Mouse (Mus musculus): ENCODE measurements around the gene S100a3. TPM values are rescaled to one million over a fixed set of nuclear protein-coding genes. Genes with fewer than 3 reads are reported as not detected.

Gene S100a3
- total RNA-seq, 2 experiments from 2014 or later = 0.41 TPM; not detected in 1

DNA sequence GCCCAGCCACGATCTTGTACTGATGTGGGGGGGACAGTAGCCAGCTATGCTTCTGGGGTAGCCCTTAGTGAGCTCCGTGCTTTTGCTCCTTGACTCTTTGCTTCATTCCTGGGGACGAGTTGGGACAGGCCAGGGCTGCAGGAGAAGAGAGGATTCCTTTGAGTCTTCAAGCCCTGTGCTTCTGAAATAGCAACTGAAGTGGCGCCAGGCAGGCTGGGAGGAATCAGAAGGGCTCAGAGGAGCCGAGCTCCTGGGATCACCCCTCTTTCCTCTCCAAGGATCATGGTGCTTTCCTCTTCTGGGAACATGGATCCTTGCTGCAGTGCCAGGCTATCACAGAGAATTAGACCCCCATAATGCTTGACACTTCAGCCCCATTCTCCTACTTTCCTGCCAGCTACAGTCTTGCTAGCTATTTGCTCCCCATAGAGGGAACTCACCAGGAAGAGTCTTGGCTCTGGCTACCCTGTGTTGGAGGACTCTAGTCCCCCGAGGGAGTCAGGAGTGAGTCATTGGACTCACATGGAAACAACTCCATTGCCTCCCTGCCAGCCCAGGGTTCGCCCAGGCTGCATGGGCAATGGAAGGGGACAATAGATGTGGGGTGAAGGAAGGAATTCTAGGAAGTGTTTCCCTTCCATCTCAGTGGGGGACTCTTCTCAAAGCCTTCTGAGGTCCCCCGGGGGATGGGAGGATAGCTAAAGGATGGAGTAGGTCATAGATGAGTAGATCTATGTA, 40.2 kb downstream of the S100a3 start:
- no peak for DNase-seq (ENCODE audit: low spot score in 2 of 2)

DNA sequence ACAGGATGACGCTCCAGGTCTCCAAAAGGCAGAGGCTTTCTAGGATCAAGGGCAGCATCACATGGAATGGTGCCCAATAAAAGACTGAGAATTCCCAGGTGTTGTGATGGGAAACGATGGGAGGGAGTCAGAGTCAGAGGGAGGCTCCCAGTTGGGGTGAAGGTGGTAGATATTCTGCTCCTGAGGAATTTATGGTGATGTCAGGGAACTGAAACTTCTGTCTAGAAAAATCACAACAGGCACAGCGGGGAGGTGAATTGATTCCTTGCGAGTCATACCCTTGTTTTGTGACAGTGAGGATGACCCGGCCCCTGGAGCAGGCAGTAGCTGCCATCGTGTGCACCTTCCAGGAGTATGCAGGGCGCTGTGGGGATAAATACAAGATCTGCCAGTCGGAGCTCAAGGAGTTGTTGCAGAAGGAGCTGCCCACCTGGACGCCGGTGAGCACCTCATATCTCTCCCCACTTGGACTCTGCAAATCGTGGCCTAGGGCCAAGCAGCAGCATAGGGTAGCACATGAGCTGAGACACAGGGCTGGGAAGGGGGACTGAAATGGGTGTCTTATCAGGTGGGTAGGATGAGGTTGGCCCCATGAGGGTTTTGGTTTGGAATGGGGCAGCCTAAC, 41.2 kb downstream of the S100a3 start, which contains the start of gene Gm42674:
Gene Gm42674 (plus strand): TSS at position 419 of the 625 bp plus-strand sequence.
- no peak for DNase-seq (ENCODE audit: low spot score in 2 of 2)

DNA sequence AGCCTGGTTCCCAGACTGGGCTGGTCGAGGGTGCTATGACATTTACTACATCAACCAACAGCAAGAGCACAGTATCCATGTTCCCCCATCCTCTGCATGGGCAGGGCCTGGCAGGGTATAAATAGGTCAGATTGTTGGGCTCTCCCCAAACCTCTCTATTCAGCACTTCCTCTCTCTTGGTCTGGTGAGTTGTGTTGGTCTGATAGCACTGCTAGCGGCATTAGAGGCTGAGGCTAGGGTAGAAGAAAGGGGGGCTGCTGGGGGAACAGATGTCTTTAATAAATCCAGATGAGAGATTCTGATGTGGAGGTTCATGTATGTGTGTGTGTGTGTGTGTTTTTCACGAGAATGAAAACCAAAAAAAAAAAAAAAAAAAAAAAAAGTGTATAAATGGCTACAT, 43.2 kb downstream of the S100a3 start, which contains the start of gene S100a4:
Gene S100a4 (plus strand): TSS at position 149 of the 400 bp plus-strand sequence.
- DNase-seq (ENCODE audit: low spot score in 2 of 2) = no peak

DNA sequence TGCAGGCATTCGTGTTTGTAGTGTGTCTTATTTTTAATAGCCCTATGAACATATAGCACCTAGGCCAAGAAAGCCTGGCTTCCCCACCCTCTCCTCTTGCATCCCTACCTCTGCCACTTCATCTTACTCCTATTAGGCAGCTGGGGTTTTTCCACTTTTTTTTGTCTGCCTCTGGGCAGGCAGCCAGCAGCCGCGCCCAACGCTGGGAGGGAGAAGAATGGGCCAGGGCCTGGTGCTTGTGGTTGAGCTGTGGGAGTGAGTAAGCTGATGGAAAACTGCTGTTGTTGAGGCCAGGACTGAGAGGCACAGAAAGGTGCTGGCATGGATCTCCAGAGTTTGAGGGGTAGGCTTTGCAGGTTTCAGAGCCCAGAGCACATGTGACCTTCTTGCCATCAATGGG, 44.0 kb downstream of the S100a3 start:
- peak in 1 of 2 experiments; percentile 57 for DNase-seq (ENCODE audit: low spot score in 2 of 2)

DNA sequence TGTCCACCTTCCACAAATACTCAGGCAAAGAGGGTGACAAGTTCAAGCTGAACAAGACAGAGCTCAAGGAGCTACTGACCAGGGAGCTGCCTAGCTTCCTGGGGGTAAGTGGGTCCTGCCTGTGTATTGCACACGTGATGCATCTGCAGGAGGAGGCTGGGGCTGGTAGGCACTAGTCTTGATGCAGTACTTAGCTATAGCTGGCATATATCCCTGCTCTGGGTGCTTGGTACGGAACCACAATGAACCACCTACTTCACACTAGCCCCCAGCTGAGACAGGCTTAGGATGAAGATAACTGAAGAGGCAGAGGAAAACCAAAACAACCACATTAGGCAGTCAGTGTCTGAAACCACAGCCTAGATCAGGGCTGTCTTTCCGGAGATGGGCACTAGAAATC, 44.7 kb downstream of the S100a3 start:
- no peak for DNase-seq (ENCODE audit: low spot score in 2 of 2)

DNA sequence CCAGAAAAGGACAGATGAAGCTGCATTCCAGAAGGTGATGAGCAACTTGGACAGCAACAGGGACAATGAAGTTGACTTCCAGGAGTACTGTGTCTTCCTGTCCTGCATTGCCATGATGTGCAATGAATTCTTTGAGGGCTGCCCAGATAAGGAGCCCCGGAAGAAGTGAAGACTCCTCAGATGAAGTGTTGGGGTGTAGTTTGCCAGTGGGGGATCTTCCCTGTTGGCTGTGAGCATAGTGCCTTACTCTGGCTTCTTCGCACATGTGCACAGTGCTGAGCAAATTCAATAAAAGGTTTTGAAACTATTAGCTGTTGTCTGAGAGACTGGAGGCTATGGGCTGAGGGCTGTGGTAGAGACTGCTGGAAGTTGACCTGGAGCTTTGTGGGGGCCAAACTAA, 45.4 kb downstream of the S100a3 start:
- no peak for DNase-seq (ENCODE audit: low spot score in 2 of 2)

DNA sequence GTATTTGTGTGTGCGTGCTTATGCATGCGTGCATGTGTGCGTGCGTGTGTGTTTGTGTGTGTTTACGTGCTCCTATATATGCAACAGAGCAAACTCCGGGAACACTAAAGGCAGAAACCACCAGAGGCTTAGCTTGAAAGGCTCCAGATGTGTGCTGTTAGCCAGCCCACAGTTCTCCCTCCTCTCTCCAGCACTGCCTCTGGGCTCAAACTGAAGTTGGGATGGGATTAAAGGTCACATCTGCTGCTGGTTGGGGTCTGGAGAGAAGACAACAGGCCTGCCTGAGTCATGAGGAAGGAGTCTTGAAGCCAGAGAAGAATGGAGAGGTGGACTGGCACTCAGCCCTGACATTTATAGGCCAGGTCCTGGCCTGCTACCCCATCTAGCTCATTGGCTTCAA, 45.8 kb downstream of the S100a3 start:
- DNase-seq (ENCODE audit: low spot score in 2 of 2) = no peak

DNA sequence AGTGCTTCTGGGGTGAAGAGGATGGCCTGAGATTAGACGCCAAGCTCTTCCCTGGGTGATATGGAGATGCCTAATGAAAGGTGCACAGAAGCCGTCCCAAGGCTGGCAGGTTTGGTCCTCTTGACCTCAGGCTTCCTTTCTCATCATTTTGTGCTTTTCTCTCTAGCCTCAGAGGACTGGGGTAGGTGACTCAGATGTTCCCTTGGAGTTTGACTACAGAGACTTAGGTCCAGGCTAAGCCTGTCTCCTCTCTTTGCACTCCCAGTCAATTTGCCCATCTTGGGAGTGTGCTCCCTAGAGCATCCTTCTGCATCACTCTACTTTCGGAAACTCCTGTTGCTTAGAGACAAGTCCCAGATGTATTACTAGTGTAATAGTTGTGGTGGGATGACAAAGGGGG, 47.0 kb downstream of the S100a3 start:
- DNase-seq (ENCODE audit: low spot score in 2 of 2) = no peak

DNA sequence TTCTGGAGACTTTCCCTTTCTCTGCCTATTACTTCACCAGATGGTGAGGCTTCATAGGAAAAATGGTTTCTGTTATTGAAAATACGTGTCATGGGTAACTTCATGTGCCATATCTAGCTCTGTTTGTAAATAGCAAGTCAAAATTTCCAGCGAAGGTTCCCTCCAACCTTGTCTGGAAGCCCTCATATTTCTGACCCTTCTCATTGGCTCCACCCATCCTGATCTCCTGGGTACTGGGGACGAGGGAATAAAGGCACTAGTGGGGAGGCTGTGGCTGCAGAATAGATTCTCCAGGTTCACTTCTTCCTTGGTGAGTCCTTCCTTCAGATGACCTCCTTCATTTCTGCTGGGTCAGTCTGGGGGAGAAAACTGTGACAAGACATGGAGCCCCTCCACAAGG, 47.8 kb downstream of the S100a3 start, which contains the start of gene S100a5:
Gene S100a5 (plus strand): TSS at position 301 of the 400 bp plus-strand sequence.
- no peak for DNase-seq (ENCODE audit: low spot score in 2 of 2)

DNA sequence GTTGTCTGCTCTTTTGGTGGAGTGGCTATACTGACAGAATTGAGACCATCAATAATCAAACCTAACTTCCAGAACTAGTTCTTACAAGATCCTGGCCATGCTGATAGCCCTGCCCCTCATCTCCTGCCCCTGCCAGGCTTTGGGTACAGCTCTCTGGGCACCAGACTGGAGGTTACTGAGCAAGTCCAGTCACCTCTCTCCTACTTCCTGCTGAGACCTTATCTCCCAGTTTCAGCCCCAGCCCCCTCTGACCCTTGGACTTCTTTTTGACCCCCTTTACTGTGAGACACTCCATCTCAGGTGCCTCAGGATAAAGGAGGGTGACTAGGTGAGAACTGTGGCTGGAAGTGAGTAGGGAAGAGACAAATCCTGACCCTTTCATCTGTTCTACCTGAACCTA, 48.7 kb downstream of the S100a3 start:
- no peak for DNase-seq (ENCODE audit: low spot score in 2 of 2)

DNA sequence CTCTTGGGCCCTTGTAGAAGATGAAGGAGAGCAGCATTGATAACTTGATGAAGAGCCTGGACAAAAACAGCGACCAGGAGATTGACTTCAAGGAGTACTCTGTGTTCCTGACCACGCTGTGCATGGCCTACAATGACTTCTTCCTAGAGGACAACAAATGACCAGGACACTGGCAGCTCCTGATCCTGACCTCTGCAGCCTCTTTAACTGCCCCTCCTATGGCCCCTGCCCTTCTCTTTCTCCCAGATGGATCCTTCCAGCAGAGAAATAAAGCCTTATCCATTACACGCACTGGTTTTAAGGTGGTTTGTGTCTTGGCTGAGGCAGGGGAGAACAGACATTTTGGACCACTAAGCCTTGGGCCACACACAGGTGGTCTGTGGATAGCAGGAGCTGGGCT, 51.1 kb downstream of the S100a3 start:
- DNase-seq (ENCODE audit: low spot score in 2 of 2) = no peak

DNA sequence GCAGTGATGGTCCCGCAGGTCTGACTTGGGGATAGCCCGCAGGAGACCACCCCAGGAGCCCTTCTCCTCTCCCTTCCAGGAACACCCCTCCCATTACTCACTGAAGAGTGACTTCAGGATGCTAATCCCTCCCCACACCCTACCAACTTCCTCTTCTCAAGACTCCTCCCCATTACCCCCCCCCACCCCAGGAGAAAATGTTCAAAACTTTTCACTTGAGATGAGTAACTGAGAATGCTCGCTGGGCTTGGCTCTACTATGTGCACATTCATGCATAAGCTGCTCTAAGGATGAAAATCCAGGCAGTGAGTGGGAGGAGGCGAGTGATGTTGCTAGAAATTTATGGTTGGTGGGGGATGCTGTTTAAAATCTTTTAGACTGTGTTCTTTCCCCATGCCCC, 51.7 kb downstream of the S100a3 start:
- DNase-seq (ENCODE audit: low spot score in 2 of 2) = no peak

DNA sequence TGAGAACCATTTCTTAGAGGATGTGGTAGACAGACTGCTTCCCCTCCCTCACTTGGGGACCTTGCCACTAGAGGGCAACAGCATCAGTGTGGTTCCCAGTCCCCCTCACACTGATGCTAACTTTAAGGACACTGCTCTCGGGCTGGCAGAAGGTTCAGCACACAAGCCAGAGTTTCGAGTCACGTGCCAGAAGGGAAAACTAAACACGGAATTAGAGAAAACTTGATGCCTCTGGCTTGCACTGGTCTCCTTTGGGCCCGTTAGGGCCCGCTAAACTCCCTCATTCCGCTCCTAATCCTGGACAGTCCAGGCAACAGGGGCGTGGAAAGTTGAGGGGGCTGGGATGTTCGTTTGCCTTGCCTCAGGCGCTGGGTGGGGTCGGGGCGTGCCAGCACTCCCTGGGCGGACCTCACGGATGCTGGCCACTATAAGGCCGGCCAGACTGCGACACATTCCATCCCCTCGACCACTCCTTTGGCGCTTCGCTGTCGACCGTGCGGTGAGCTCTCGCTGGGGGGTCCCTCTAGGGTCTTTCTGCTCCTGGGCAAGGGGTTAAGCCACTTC, 52.4 kb downstream of the S100a3 start, which contains the start of gene S100a6:
Gene S100a6 (plus strand): TSS at position 155 of the 564 bp plus-strand sequence.
- peak in 1 of 2 experiments; percentile 71 for DNase-seq (ENCODE audit: low spot score in 2 of 2)

DNA sequence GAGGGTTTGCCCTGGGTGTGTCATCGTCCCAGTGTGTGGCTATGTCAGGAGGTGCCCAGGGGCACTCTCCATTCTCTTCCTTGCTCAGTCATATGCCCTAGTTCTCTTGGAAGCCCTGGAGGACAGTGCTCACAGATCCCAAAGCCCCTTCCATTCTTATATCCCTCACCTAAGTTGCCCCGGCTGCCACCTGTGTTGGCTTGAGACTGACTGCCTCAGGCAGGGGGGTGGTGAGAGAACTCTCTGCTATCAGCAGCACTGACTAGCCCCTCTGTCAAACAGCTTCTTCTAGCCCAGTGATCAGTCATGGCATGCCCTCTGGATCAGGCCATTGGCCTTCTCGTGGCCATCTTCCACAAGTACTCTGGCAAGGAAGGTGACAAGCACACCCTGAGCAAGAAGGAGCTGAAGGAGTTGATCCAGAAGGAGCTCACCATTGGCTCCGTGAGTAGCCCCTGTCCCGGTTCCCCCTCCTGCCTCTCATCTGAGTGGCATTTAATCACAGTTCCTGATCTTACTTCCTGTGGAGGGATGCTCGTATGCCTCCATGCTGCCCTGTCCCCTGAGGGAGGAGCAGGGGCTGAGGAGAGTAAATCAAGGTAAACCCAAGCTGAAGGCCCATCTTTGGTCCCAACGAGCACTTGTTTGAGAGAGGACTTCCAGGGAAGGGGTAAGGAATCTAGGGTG, 53.2 kb downstream of the S100a3 start:
- no peak for DNase-seq (ENCODE audit: low spot score in 2 of 2)

DNA sequence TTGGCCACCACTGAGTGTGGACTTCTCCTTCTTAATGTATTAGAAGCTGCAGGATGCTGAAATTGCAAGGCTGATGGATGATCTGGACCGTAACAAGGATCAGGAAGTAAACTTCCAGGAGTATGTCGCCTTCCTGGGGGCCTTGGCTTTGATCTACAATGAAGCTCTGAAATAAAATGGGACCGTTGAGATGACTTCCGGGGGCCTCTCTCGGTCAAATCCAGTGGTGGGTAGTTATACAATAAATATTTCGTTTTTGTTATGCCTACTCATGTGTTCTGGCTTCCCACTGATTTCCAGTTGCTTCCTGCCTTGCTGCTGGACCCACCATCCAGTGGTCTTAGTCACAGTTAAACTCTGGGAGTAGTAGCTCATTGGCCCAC, 53.8 kb downstream of the S100a3 start:
- no peak for DNase-seq (ENCODE audit: low spot score in 2 of 2)

DNA sequence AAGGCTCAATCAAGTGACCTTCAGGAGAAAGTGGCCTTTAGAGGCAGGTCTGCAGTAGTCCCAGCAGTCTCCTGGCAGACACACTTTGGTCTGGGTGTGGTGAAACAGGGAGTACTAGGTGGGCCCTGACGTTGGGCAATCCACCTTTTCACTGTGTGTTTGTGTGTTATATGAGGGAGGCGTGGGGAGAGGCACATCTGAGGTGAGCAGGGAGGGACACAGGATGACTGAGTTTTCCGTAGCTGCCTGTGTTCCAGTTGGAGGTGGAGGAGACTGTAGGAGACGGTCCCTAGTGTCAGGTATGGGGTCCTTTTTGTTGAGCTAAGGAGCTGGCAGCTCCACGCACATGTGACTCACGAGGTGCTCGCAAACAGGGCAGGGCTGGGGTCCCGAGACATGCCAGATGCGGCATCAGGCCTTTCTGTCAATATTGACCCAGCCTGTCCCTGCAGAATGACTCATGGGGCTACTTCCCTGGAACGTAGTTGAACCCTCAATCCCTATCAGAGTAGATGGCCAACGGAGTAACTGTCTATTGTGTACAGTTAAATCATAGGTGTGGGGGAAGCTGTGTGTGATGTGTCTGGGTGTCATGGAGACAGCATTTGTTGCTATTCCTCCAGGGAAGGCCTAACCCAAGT, 54.4 kb downstream of the S100a3 start:
- DNase-seq (ENCODE audit: low spot score in 2 of 2) = no peak

DNA sequence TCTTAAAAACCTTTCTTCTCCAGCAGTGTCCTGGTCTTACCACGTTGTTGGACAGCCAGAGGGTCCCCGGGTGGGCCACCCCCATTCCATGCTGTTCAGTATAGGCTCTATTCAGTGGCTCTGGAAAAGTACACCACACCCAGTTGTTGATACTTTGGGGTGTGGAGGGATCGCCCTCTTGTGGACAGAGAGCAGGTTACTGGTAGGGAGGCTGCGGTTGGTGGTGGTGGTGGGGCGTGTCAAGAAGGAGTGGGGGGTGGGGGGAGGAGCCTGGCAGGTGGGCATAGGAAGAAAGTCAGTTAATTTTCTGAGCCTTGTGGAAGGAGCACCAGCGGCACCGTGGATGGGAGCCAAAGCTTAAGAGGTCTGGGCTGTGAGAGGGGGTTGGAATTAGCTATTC, 55.0 kb downstream of the S100a3 start:
- DNase-seq (ENCODE audit: low spot score in 2 of 2) = peak; percentile 62 to 83

DNA sequence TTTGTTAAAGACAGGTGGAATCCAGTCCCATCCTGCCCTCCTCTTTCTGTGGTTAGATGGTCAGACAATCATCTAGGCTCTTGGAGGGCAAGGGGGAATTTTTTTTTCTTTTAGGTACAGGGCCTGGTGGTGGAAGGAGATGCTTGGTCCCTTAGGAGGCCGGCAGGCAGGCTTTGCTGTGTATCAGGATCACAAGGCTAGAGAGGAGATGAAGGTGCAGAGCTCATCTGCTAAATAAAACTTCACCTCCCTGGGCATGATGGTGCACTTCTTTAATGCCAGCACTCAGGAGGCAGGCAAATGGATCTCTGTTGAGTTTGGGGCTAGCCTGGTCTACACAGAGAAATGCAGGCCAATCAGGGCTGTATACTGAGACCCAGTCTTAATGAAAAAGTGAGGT, 55.5 kb downstream of the S100a3 start:
- DNase-seq (ENCODE audit: low spot score in 2 of 2) = no peak

DNA sequence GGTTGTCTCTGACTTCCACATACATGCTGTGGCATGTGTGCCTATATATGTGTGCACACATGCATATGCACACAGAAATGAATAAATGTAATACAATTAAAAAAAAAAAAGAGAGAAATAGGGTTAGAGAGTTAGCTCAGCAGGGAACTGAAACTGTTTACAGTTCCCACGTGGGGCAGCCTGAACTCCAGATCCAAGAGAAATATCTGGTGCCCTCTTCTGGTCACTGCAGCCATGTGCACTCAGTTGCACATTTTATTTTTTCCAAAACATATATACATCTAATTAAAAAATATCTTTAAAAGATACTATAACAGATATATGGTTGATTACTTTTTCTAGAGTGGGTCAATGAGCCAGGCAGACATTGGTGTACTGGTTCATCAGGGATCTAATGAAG, 57.2 kb downstream of the S100a3 start:
- no peak for DNase-seq (ENCODE audit: low spot score in 2 of 2)

DNA sequence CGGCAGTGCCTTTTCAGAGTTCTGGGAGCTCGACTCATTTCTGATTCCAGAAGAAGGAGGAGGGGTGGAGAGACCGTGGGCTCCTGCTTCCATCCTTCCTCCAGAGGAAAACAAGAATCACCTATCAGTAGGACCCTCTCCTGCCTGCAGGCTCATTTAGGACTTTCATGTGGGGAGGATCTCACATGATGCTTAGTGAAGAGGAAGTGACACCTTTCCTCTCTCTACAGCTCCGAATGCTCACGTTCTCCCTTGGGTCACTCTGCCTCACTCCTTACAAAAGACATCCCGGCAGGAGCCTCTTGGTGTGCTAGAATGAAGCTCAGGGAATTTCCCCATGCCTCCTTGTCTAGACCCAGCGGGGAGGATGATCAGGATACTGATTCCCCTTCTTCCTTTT, 61.2 kb downstream of the S100a3 start:
- no peak for DNase-seq (ENCODE audit: low spot score in 2 of 2)

DNA sequence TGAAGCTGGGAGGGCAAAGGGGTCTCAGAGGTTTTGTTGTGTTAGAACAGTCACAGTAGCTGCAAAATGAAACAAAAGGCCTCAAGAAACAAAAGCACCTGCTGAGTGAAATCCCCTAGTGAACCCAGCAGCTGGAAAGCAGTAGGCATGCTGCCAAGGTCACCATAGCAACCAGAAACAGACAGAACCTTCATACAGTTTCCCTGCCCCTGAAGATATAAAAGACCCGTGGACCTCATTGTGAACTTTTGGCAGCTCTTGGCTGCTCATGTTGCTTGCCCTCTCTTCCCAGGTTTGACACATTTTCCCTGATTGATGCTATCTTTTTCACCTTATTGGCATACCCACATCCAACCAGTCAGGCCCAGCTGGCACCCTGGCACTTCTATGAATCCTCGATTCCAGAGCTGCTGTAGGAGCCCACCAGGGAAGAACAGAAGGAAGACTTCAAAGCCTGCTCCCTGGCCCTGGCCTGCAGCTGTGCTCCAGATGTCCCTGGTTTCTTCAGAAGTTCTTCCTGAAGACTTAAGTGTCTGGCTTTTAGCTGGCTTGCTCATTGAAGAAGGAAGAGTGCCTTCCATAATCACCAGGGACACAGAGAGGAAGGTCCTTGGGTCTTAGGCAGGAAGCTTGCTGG, 63.2 kb downstream of the S100a3 start:
- peak in 1 of 2 experiments; percentile 35 for DNase-seq (ENCODE audit: low spot score in 2 of 2)

Measured in layer of hippocampus, adult 18-20 months (tissue).